Mouse (Mus musculus) myocyte (in vitro differentiated cells): ENCODE results near the gene Nt5c3b. TPM values are rescaled to one million over a fixed set of nuclear protein-coding genes. Genes with fewer than 3 reads are reported as not detected.
A peak's percentile ranks its signal among the peaks of the same experiment; 100 is the strongest.

Experiments used
- H3K27me3 ChIP-seq: one replicate; pipeline ENCODE4 v1.6.1; 2011; ENCODE audit not compliant: control insufficient read depth, insufficient read depth, insufficient read length
- H3K36me3 ChIP-seq: one replicate; pipeline ENCODE4 v1.6.1; 2011; ENCODE audit not compliant: control insufficient read depth, insufficient read depth
- H3K4me2 ChIP-seq: one replicate; pipeline ENCODE4 v1.6.1; 2011; ENCODE audit warnings: low read depth, control low read depth
- H3K4me3 ChIP-seq: one replicate; pipeline ENCODE4 v1.5.1; 2011; ENCODE audit warnings: mild to moderate bottlenecking, control low read depth, moderate library complexity
- H3K79me2 ChIP-seq: one replicate; pipeline ENCODE4 v1.6.1; 2011; ENCODE audit not compliant: control insufficient read depth, insufficient read depth
- H3ac ChIP-seq: one replicate; pipeline ENCODE4 v1.6.1; 2011; ENCODE audit not compliant: control insufficient read depth, insufficient read length
- CEBPB ChIP-seq: IDR thresholded peaks from 2 replicates; pipeline ENCODE4 v1.6.1; 2011; ENCODE audit warnings: mild to moderate bottlenecking, moderate library complexity; ENCODE audit not compliant: poor library complexity, insufficient read depth, severe bottlenecking
- E2F4 ChIP-seq: IDR thresholded peaks from one replicate; pipeline ENCODE4 v1.6.1; 2011; ENCODE audit warnings: mild to moderate bottlenecking, control low read depth, moderate library complexity; ENCODE audit not compliant: insufficient read depth
- MAX ChIP-seq: IDR thresholded peaks from one replicate; pipeline ENCODE4 v1.6.1; 2011; ENCODE audit warnings: low read depth, mild to moderate bottlenecking, control low read depth
- MYOD1 ChIP-seq, 3 experiments: IDR thresholded peaks; one replicate each; pipeline ENCODE4 v1.6.1; 2011; ENCODE audit warnings: control low read depth in 2 of 3, low read depth in 2 of 3, mild to moderate bottlenecking in 2 of 3, moderate library complexity in 1 of 3; ENCODE audit not compliant: insufficient read length in 2 of 3, control insufficient read depth in 1 of 3
- MYOG ChIP-seq, 3 experiments: IDR thresholded peaks; one replicate each; pipeline ENCODE4 v1.6.1; 2011; ENCODE audit warnings: control low read depth in 2 of 3, low read depth in 2 of 3, mild to moderate bottlenecking in 2 of 3; ENCODE audit not compliant: insufficient read length in 2 of 3, control insufficient read depth in 1 of 3, insufficient read depth in 1 of 3
- POLR2A ChIP-seq: IDR thresholded peaks from one replicate; pipeline ENCODE4 v1.6.1; 2011; ENCODE audit warnings: low read depth, mild to moderate bottlenecking, control low read depth, moderate library complexity; ENCODE audit not compliant: insufficient read length
- POLR2AphosphoS2 ChIP-seq: IDR thresholded peaks from one replicate; pipeline ENCODE4 v1.6.1; 2011; ENCODE audit warnings: low read depth, control low read depth; ENCODE audit not compliant: insufficient read length
- REST ChIP-seq: IDR thresholded peaks from one replicate; pipeline ENCODE4 v1.6.1; 2011; ENCODE audit warnings: mild to moderate bottlenecking, control low read depth, moderate library complexity; ENCODE audit not compliant: insufficient read depth, insufficient read length
- SRF ChIP-seq: IDR thresholded peaks from one replicate; pipeline ENCODE4 v1.6.1; 2011; ENCODE audit warnings: low read depth; ENCODE audit not compliant: control insufficient read depth, insufficient read length
- TCF12 ChIP-seq: IDR thresholded peaks from one replicate; pipeline ENCODE4 v1.6.1; 2011; ENCODE audit warnings: mild to moderate bottlenecking, control low read depth; ENCODE audit not compliant: poor library complexity, insufficient read depth, severe bottlenecking
- TCF3 ChIP-seq: IDR thresholded peaks from one replicate; pipeline ENCODE4 v1.6.1; 2011; ENCODE audit warnings: low read depth, control low read depth; ENCODE audit not compliant: insufficient read length
- USF1 ChIP-seq: IDR thresholded peaks from one replicate; pipeline ENCODE4 v1.6.1; 2011; ENCODE audit warnings: low read depth, mild to moderate bottlenecking, control low read depth, moderate library complexity
- polyA plus RNA-seq: library from polyadenylated mRNA; unstranded; fragments of >200 nt; fragmentation: generic; extraction: Trizol; gene quantifications from one replicate; pipeline ENCODE4 v1.2.1, GENCODE M21; 2012; ENCODE audit warnings: missing spikeins

The Nt5c3b gene
- polyA plus RNA-seq, 1 experiment = 47.6 TPM

DNA sequence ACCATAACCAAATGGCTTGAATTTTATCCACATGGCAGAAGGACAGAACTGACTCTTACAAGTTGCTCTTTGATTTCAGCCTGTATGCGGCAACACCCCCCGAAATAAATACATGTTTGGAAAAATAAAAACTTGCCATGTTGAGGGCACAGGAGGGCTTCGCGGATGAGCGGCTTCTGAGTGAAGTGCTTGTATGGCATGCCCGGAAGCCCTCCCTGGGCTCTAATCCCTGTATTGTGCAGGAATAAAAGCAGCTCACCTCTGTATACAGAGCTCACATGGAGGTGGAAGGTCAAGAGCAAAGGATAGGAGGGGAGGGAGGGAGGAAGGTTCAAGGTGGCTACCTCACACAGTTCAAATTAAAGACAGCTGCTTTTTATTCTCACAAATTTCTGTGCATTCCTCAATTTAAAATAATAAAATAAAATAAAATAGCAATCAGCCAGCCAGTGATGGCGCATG is 49.7 kb downstream of the Nt5c3b start:
- no peaks in the 10 kb centered on the region for H3K27me3 ChIP-seq
- H3ac ChIP-seq = no peak overlapping the region
- no peak overlapping the region for H3K4me3 ChIP-seq
- H3K36me3 ChIP-seq = no peaks in the 10 kb centered on the region
- TF ChIP-seq MAX (no peak), TCF3 (no peak), POLR2AphosphoS2 (no peak), SRF (no peak), MYOD1 (IDR thresholded peaks at IDR 0.05; ENCODE audit: control insufficient read depth in 1 of 3, insufficient read length in 2 of 3, low read depth in 2 of 3) (no peak), USF1 (no peak), TCF12 (no peak), MYOG (IDR thresholded peaks at IDR 0.05; ENCODE audit: control insufficient read depth in 1 of 3, insufficient read depth in 1 of 3, insufficient read length in 2 of 3, low read depth in 2 of 3) (no peak), REST (no peak)
- H3K79me2 ChIP-seq = peaks cover 85% of the 10 kb centered on the region
- peak overlapping the region; percentile 47 for H3K4me2 ChIP-seq

DNA sequence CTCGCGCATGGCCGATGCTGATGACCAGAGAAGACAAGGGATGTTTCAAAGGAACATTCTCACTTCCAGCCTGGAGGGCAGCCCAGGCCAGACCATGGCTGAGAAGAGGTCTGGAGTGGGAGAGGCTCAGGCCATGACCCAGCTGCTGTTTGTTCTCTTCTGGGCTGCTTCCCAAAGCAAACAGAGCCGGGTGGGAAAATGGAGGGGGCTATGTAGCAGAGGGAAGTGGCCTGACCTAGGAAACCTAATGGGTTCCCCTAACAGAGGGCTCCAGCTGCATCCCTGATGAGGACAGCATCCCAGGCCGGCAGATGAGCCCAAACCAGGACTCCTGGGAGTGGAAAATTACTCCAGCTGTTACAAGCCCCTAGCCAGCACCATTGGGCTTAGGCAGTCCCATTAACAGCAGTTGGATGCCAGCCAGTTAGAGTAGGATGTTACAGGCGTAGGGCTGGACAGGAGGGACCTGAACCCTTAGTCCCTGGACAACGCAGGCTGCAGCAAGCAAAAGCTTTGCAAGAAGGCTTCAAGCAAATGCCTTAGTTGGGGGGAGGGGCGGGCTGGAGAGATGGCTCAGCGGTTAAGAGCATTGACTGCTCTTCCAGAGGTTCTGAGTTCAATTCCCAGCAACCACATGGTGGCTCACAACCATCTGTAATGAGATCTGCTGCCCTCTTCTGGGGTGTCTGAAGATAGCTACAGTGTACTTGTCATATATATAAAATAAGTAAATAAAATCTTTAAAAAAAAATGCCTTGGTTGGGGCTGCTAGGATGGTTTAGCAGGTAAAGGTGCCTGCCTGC is 50.3 kb downstream of the Nt5c3b start:
- Histone ChIP-seq H3K36me3 (no peaks in the 10 kb centered on the region), H3K4me3 (no peak overlapping the region), H3ac (no peak overlapping the region), H3K4me2 (peak overlapping the region; percentile 77), H3K79me2 (peaks cover 85% of the 10 kb centered on the region), H3K27me3 (no peaks in the 10 kb centered on the region)
- TF ChIP-seq MYOD1 (IDR thresholded peaks at IDR 0.05; ENCODE audit: control insufficient read depth in 1 of 3, insufficient read length in 2 of 3, low read depth in 2 of 3) (peak in 2 of 3 experiments; percentile 8 to 58), MYOG (IDR thresholded peaks at IDR 0.05; ENCODE audit: control insufficient read depth in 1 of 3, insufficient read depth in 1 of 3, insufficient read length in 2 of 3, low read depth in 2 of 3) (peak in 1 of 3 experiments; percentile 26), CEBPB (no peak), TCF12 (no peak), E2F4 (no peak), POLR2AphosphoS2 (no peak), USF1 (no peak)

DNA sequence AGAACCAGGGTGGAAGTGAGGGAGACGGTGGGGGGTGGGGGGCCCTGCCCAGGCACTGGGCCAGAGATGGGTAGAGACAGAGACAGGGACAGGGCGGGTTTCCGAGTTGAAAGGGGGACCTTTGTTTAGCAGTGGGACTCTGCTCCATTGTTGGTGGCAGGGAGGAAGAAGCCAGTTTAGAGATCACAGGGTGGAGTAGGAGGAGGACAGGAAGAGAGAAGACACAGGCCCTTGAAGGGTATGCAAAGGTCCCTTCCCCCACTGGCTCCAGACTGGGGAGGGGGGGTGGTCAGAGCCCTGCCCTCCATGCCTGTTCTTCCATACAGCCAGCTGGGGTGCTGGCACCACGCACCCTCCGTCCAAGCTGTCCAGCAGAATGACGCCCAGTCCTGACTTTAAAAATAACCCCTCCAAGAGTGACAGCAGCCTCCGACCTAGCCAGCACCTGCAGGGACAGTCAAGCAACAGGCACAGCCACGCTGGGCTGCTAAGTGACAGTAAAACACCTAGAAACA is 51.6 kb downstream of the Nt5c3b start:
- Histone ChIP-seq H3K27me3 (no peaks in the 10 kb centered on the region), H3K79me2 (peaks cover 84% of the 10 kb centered on the region), H3K36me3 (peaks cover 11% of the 10 kb centered on the region), H3K4me3 (no peak overlapping the region), H3K4me2 (peak overlapping the region; percentile 77), H3ac (no peak overlapping the region)
- TF ChIP-seq USF1 (no peak), MAX (no peak), MYOG (IDR thresholded peaks at IDR 0.05; ENCODE audit: control insufficient read depth in 1 of 3, insufficient read depth in 1 of 3, insufficient read length in 2 of 3, low read depth in 2 of 3) (peak in 1 of 3 experiments; percentile 33), MYOD1 (IDR thresholded peaks at IDR 0.05; ENCODE audit: control insufficient read depth in 1 of 3, insufficient read length in 2 of 3, low read depth in 2 of 3) (peak in 1 of 3 experiments; percentile 52)

DNA sequence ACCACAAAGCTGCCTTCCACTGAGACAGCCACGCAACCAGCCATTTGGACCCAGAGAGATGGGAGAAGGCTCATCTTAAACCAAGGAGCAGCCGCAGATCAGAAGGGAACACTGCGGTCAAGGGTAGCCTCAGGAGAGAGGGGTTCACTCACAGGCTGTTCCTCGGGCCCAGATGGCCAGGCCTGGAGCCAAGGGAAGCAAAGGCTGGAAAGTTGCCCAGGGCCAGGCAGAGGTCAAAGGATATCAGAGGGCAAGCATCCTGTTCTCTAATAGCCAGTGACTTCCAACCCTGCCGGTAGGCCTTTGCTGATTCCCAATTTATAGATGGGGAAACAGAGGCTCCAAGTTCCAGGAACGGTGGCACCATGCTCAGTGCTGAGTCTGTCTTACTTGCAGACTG is 53.0 kb downstream of the Nt5c3b start:
- TF ChIP-seq E2F4 (no peak), SRF (no peak), TCF12 (no peak), POLR2A (no peak), REST (no peak), MYOD1 (IDR thresholded peaks at IDR 0.05; ENCODE audit: control insufficient read depth in 1 of 3, insufficient read length in 2 of 3, low read depth in 2 of 3) (no peak), MYOG (IDR thresholded peaks at IDR 0.05; ENCODE audit: control insufficient read depth in 1 of 3, insufficient read depth in 1 of 3, insufficient read length in 2 of 3, low read depth in 2 of 3) (no peak), TCF3 (no peak), USF1 (no peak), POLR2AphosphoS2 (no peak), CEBPB (no peak), MAX (no peak)
- Histone ChIP-seq H3K4me2 (peak overlapping the region; percentile 77), H3K36me3 (peaks cover 25% of the 10 kb centered on the region), H3K79me2 (peaks cover 70% of the 10 kb centered on the region), H3ac (no peak overlapping the region), H3K27me3 (no peaks in the 10 kb centered on the region), H3K4me3 (no peak overlapping the region)
